35 mouse cellular contexts compared by ENCODE assay signal in the genomic region with DNA sequence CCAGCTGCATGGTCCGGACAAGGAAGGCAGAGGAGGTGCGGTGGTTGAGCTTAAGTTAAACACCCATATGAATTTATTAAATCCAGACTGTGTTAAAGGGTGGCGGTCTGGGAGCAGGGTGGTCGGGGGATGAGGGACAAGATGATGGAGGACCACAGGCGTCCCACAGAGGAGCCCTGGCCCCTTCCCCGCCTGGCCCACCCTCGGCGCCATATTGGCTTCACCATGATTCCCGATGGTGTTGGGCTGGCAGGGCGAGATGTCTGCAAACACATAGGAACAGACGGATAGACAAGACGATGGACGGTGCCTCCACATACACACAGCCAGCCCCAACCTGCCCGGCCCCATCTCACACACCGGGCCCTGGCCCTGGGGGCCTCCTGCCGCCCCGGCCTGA. TPM values are rescaled to one million over a fixed set of nuclear protein-coding genes. Genes with fewer than 3 reads are reported as not detected.
DNase-seq lines count a peak whose midpoint lies in the region; ATAC-seq lines count a peak whose summit lies in the region.
"Had no signal": no experiment of that assay in that cellular context is flagged by ENCODE, and none has a peak within 500 bp of the region (broad histone marks: within the 10 kb centered on the region; RNA-seq: fewer than 3 reads in every experiment).

No protein-coding gene starts in this region.

- intact Hi-C loops in heart, postnatal 36 days (cut with DNase I), result no loop called here

- DNase-seq in heart, embryonic 10.5 days (ENCODE audit: low spot score), result no peak
- no peak for DNase-seq in heart, postnatal 36 days
- DNase-seq in hindbrain, embryonic 10.5 days (ENCODE audit: low spot score), result no peak
- DNase-seq in spleen, postnatal 4 days (ENCODE audit: low spot score in 2 of 2), result no peak
- DNase-seq: adrenal gland, adult 8-10 months; adrenal gland, postnatal 25 days; B cell, adult 2 months; cerebellum, adult 11-12 months; cerebellum, adult 8-10 months; cerebellum, postnatal 10 days; cerebellum, postnatal 36 days; embryo, embryonic 11 days; gastrocnemius, postnatal 25 days; heart, adult 2 months; heart, postnatal 4 days had no signal

- H3K4me3 ChIP-seq in heart, embryonic 10.5 days, result peak overlapping the region; percentile 30
- H3K4me3 ChIP-seq in liver, embryonic 12.5 days, result no peak overlapping the region
- no peak overlapping the region for H3K4me3 ChIP-seq in liver, embryonic 15.5 days (replicated peaks)
- no peak overlapping the region for H3K4me3 ChIP-seq in kidney, embryonic 16.5 days (ENCODE audit: low read length)
- no peak overlapping the region for H3K4me3 ChIP-seq in hindbrain, embryonic 10.5 days
- H3K4me3 ChIP-seq: embryonic facial prominence, embryonic 10.5 days; embryonic facial prominence, embryonic 13.5 days; forebrain, embryonic 12.5 days; forebrain, embryonic 15.5 days; heart, adult 2 months; hindbrain, embryonic 12.5 days; hindbrain, embryonic 15.5 days had no signal

- H3K4me2 ChIP-seq in liver, embryonic 12.5 days, result peak overlapping the region; percentile 56
- peak overlapping the region; percentile 45 for H3K4me2 ChIP-seq in liver, embryonic 15.5 days
- H3K4me2 ChIP-seq in kidney, embryonic 16.5 days (replicated peaks; ENCODE audit: low read depth, low read length), result no peak overlapping the region
- H3K4me2 ChIP-seq: embryonic facial prominence, embryonic 13.5 days; forebrain, embryonic 12.5 days; forebrain, embryonic 15.5 days; heart, embryonic 11.5 days; hindbrain, embryonic 12.5 days; hindbrain, embryonic 15.5 days had no signal

- no peak for ATAC-seq in liver, embryonic 12.5 days
- ATAC-seq in liver, embryonic 15.5 days (ENCODE audit: insufficient read depth), result no peak
- no peak for ATAC-seq in kidney, embryonic 16.5 days (ENCODE audit: low FRiP score, low TSS enrichment)
- ATAC-seq: activated CD4-positive, CD25-positive, alpha-beta regulatory T cell, adult 4 months; forebrain, embryonic 15.5 days had no signal

- no peaks in the 10 kb centered on the region for H3K27me3 ChIP-seq in heart, embryonic 10.5 days (ENCODE audit: insufficient read depth, poor library complexity, severe bottlenecking)
- no peaks in the 10 kb centered on the region for H3K27me3 ChIP-seq in liver, embryonic 12.5 days (replicated peaks)
- no peaks in the 10 kb centered on the region for H3K27me3 ChIP-seq in liver, embryonic 15.5 days
- no peaks in the 10 kb centered on the region for H3K27me3 ChIP-seq in kidney, embryonic 16.5 days (ENCODE audit: insufficient read depth, low read length)
- no peaks in the 10 kb centered on the region for H3K27me3 ChIP-seq in hindbrain, embryonic 10.5 days (ENCODE audit: insufficient read depth, poor library complexity, severe bottlenecking)
- H3K27me3 ChIP-seq: CH12.LX; embryonic facial prominence, embryonic 13.5 days; forebrain, embryonic 12.5 days; forebrain, embryonic 15.5 days; hindbrain, embryonic 15.5 days had no signal

- peaks cover 67% of the 10 kb centered on the region for H3K36me3 ChIP-seq in heart, embryonic 10.5 days
- peaks cover 63% of the 10 kb centered on the region for H3K36me3 ChIP-seq in liver, embryonic 12.5 days
- H3K36me3 ChIP-seq in liver, embryonic 15.5 days (replicated peaks), result peaks cover 64% of the 10 kb centered on the region
- peaks cover 66% of the 10 kb centered on the region for H3K36me3 ChIP-seq in kidney, embryonic 16.5 days (ENCODE audit: insufficient read depth, low read length)
- peaks cover 66% of the 10 kb centered on the region for H3K36me3 ChIP-seq in hindbrain, embryonic 10.5 days

- no peaks in the 10 kb centered on the region for H3K9me3 ChIP-seq in heart, embryonic 10.5 days
- H3K9me3 ChIP-seq in liver, embryonic 12.5 days (replicated peaks), result no peaks in the 10 kb centered on the region
- no peaks in the 10 kb centered on the region for H3K9me3 ChIP-seq in liver, embryonic 15.5 days (replicated peaks)
- no peaks in the 10 kb centered on the region for H3K9me3 ChIP-seq in kidney, embryonic 16.5 days (ENCODE audit: low read length)
- H3K9me3 ChIP-seq in hindbrain, embryonic 10.5 days, result 0 out of 2 replicates have a peak, but pooled peaks cover 5% of the 10 kb centered on the region
- H3K9me3 ChIP-seq: embryonic facial prominence, embryonic 10.5 days; embryonic facial prominence, embryonic 13.5 days; forebrain, embryonic 12.5 days; forebrain, embryonic 15.5 days; hindbrain, embryonic 12.5 days; hindbrain, embryonic 15.5 days had no signal

- peaks cover 4% of the 10 kb centered on the region; the same call in 1 of the 2 replicates for H3K4me1 ChIP-seq in heart, embryonic 10.5 days
- peaks cover 54% of the 10 kb centered on the region for H3K4me1 ChIP-seq in liver, embryonic 12.5 days
- peaks cover 47% of the 10 kb centered on the region for H3K4me1 ChIP-seq in liver, embryonic 15.5 days (replicated peaks)
- H3K4me1 ChIP-seq in kidney, embryonic 16.5 days (ENCODE audit: insufficient read depth, low read length), result peaks cover 5% of the 10 kb centered on the region; the same call in 1 of the 2 replicates
- peaks cover 16% of the 10 kb centered on the region; the same call in 1 of the 2 replicates for H3K4me1 ChIP-seq in hindbrain, embryonic 10.5 days (replicated peaks)

- 0 out of 2 replicates have a peak overlapping the region, but pooled peaks have one; percentile 6 for H3K27ac ChIP-seq in heart, embryonic 10.5 days
- peak overlapping the region; percentile 84 for H3K27ac ChIP-seq in liver, embryonic 12.5 days
- peak overlapping the region; percentile 75 for H3K27ac ChIP-seq in liver, embryonic 15.5 days (replicated peaks)
- no peak overlapping the region for H3K27ac ChIP-seq in kidney, embryonic 16.5 days (ENCODE audit: low read length)
- H3K27ac ChIP-seq in hindbrain, embryonic 10.5 days, result no peak overlapping the region
- H3K27ac ChIP-seq: embryonic facial prominence, embryonic 10.5 days; embryonic facial prominence, embryonic 13.5 days; forebrain, embryonic 12.5 days; forebrain, embryonic 15.5 days; heart, adult 2 months; hindbrain, embryonic 12.5 days; hindbrain, embryonic 15.5 days had no signal

- peak overlapping the region; percentile 28; the same call in 1 of the 2 replicates for H3K9ac ChIP-seq in liver, embryonic 12.5 days
- no peak overlapping the region; the same call in 1 of the 2 replicates for H3K9ac ChIP-seq in liver, embryonic 15.5 days
- no peak overlapping the region for H3K9ac ChIP-seq in kidney, embryonic 16.5 days (replicated peaks; ENCODE audit: low read length)
- H3K9ac ChIP-seq: forebrain, embryonic 12.5 days; forebrain, embryonic 15.5 days; hindbrain, embryonic 12.5 days; hindbrain, embryonic 15.5 days had no signal

- 83% methylated on average over 17 of the region's 17 CpGs for WGBS in heart, embryonic 10.5 days
- 77% methylated on average over 17 of the region's 17 CpGs for WGBS in liver, embryonic 12.5 days (ENCODE audit: insufficient replicate concordance)
- WGBS in liver, embryonic 15.5 days (ENCODE audit: insufficient replicate concordance), result 78% methylated on average over 17 of the region's 17 CpGs
- 93% methylated on average over 17 of the region's 17 CpGs for WGBS in kidney, embryonic 16.5 days
- WGBS in hindbrain, embryonic 10.5 days, result 94% methylated on average over 17 of the region's 17 CpGs

RNA-seq across cellular contexts. Expression of a gene that starts 4.0 kb away (rescaled TPM):
- 3.3 and 3.8 TPM in 2 replicates for polyA plus RNA-seq in heart, embryonic 10.5 days (2016; fragmentation: Nextera tagmentation; extraction: Ambion mirVana)
- total RNA-seq in heart, postnatal 36 days (2021), result 1 to 10 TPM; 5.7 to 8.9 TPM
- 1.9 and 2.6 TPM in 2 replicates for polyA plus RNA-seq in liver, embryonic 12.5 days (2016; fragmentation: Nextera tagmentation; extraction: Ambion mirVana)
- 1.7 TPM in 2 replicates for polyA plus RNA-seq in liver, embryonic 15.5 days (2015; fragmentation: Nextera tagmentation; extraction: Ambion mirVana)
- polyA plus RNA-seq in kidney, embryonic 16.5 days (2015; fragmentation: Nextera tagmentation; extraction: Ambion mirVana), result 10.6 and 10.7 TPM in 2 replicates
- polyA plus RNA-seq in hindbrain, embryonic 10.5 days (2016; fragmentation: Nextera tagmentation; extraction: Ambion mirVana), result 4.4 and 6.1 TPM in 2 replicates

RNA-seq across cellular contexts. Expression of a gene that starts 28.9 kb away (rescaled TPM):
- 38.7 and 47.6 TPM in 2 replicates for polyA plus RNA-seq in heart, embryonic 10.5 days (2016; fragmentation: Nextera tagmentation; extraction: Ambion mirVana)
- 10 to 100 TPM; 16.0 to 16.8 TPM for total RNA-seq in heart, postnatal 36 days (2021)
- polyA plus RNA-seq in liver, embryonic 12.5 days (2016; fragmentation: Nextera tagmentation; extraction: Ambion mirVana), result 23.9 and 24.2 TPM in 2 replicates
- polyA plus RNA-seq in liver, embryonic 15.5 days (2015; fragmentation: Nextera tagmentation; extraction: Ambion mirVana), result 12.2 and 13.4 TPM in 2 replicates
- polyA plus RNA-seq in kidney, embryonic 16.5 days (2015; fragmentation: Nextera tagmentation; extraction: Ambion mirVana), result 52.6 and 55.8 TPM in 2 replicates
- polyA plus RNA-seq in hindbrain, embryonic 10.5 days (2016; fragmentation: Nextera tagmentation; extraction: Ambion mirVana), result 57.5 and 68.8 TPM in 2 replicates

RNA-seq across cellular contexts. Expression of a gene that starts 31.6 kb away (rescaled TPM):
- polyA plus RNA-seq in heart, embryonic 10.5 days (2016; fragmentation: Nextera tagmentation; extraction: Ambion mirVana), result 94.1 and 101 TPM in 2 replicates
- 10 to 100 TPM; 76.4 to 84.1 TPM for total RNA-seq in heart, postnatal 36 days (2021)
- polyA plus RNA-seq in liver, embryonic 12.5 days (2016; fragmentation: Nextera tagmentation; extraction: Ambion mirVana), result 75.1 and 75.2 TPM in 2 replicates
- polyA plus RNA-seq in liver, embryonic 15.5 days (2015; fragmentation: Nextera tagmentation; extraction: Ambion mirVana), result 48.3 and 48.8 TPM in 2 replicates
- polyA plus RNA-seq in kidney, embryonic 16.5 days (2015; fragmentation: Nextera tagmentation; extraction: Ambion mirVana), result 90.9 and 94.6 TPM in 2 replicates
- polyA plus RNA-seq in hindbrain, embryonic 10.5 days (2016; fragmentation: Nextera tagmentation; extraction: Ambion mirVana), result 83.8 and 99.9 TPM in 2 replicates

RNA-seq across cellular contexts. Expression of a gene that starts 44.5 kb away (rescaled TPM):
- polyA plus RNA-seq in heart, embryonic 10.5 days (2016; fragmentation: Nextera tagmentation; extraction: Ambion mirVana), result 10.8 TPM in 1 of 2 replicates, not detected in the other
- not detected for total RNA-seq in heart, postnatal 36 days (2021)
- 389 and 406 TPM in 2 replicates for polyA plus RNA-seq in liver, embryonic 12.5 days (2016; fragmentation: Nextera tagmentation; extraction: Ambion mirVana)
- polyA plus RNA-seq in liver, embryonic 15.5 days (2015; fragmentation: Nextera tagmentation; extraction: Ambion mirVana), result 1,160 and 1,332 TPM in 2 replicates
- polyA plus RNA-seq in kidney, embryonic 16.5 days (2015; fragmentation: Nextera tagmentation; extraction: Ambion mirVana), result 2.8 and 4.7 TPM in 2 replicates
- 0.30 TPM in 1 of 2 replicates, not detected in the other for polyA plus RNA-seq in hindbrain, embryonic 10.5 days (2016; fragmentation: Nextera tagmentation; extraction: Ambion mirVana)
- total RNA-seq: adrenal gland, postnatal 25 days; CH12.LX; gastrocnemius, adult 8-10 months; gastrocnemius, postnatal 25 days; MEL had no signal
- polyA plus RNA-seq: activated CD4-positive, CD25-positive, alpha-beta regulatory T cell, adult 4 months; cortical plate, adult 2 months; embryonic facial prominence, embryonic 13.5 days; forebrain, embryonic 12.5 days; forebrain, embryonic 15.5 days; heart, adult 2 months; hindbrain, embryonic 12.5 days had no signal

RNA-seq across cellular contexts. Expression of a gene that starts 48.0 kb away (rescaled TPM):
- 0.46 TPM in 1 of 2 replicates, not detected in the other for polyA plus RNA-seq in heart, embryonic 10.5 days (2016; fragmentation: Nextera tagmentation; extraction: Ambion mirVana)
- not detected for total RNA-seq in heart, postnatal 36 days (2021)
- polyA plus RNA-seq in liver, embryonic 12.5 days (2016; fragmentation: Nextera tagmentation; extraction: Ambion mirVana), result 2.7 and 4.9 TPM in 2 replicates
- polyA plus RNA-seq in liver, embryonic 15.5 days (2015; fragmentation: Nextera tagmentation; extraction: Ambion mirVana), result 22.2 and 29.1 TPM in 2 replicates
- polyA plus RNA-seq in kidney, embryonic 16.5 days (2015; fragmentation: Nextera tagmentation; extraction: Ambion mirVana), result 1.1 TPM in 1 of 2 replicates, not detected in the other
- polyA plus RNA-seq in hindbrain, embryonic 10.5 days (2016; fragmentation: Nextera tagmentation; extraction: Ambion mirVana), result not detected in 2 replicates
- total RNA-seq: CH12.LX; gastrocnemius, adult 8-10 months; gastrocnemius, postnatal 25 days; heart, adult 2 months; heart, postnatal 4 days; MEL had no signal
- polyA plus RNA-seq: activated CD4-positive, CD25-positive, alpha-beta regulatory T cell, adult 4 months; brain, embryonic 14.5 days; cortical plate, adult 2 months; embryonic facial prominence, embryonic 10.5 days; embryonic facial prominence, embryonic 13.5 days; erythroblast, embryonic 14.5 days; forebrain, embryonic 12.5 days; forebrain, embryonic 15.5 days; gonadal fat pad, adult 2 months; heart, adult 2 months; heart, embryonic 11.5 days; heart, embryonic 14.5 days; heart, postnatal 0 days; hindbrain, embryonic 12.5 days; hindbrain, embryonic 15.5 days had no signal

Comparison
In these comparisons a context has a peak if more than half of its experiments do, and no peak if none do; other contexts are left out.
1. H3K27ac ChIP-seq: peak in heart, embryonic 10.5 days (single experiment), liver, embryonic 12.5 days (single experiment) and liver, embryonic 15.5 days (single experiment); none in kidney, embryonic 16.5 days (single experiment) and hindbrain, embryonic 10.5 days (single experiment).